Mouse (Mus musculus) adrenal gland, adult 8-10 months (tissue): ENCODE measurements around the gene Pcolce. TPM values are rescaled to one million over a fixed set of nuclear protein-coding genes. Genes with fewer than 3 reads are reported as not detected.
A peak's percentile ranks its signal among the peaks of the same experiment; 100 is the strongest.

Experiments used
- DNase-seq: peaks from one replicate; pipeline ENCODE4 v3.0.0; 2022
- total RNA-seq, 4 experiments: library from RNA; stranded (reverse); gene quantifications; 2 replicates each; pipeline ENCODE4 v1.2.4; 2022

Pcolce gene
- total RNA-seq, 4 experiments from 2014 or later: 1,036 to 1,320 (median 1,219) TPM

DNA sequence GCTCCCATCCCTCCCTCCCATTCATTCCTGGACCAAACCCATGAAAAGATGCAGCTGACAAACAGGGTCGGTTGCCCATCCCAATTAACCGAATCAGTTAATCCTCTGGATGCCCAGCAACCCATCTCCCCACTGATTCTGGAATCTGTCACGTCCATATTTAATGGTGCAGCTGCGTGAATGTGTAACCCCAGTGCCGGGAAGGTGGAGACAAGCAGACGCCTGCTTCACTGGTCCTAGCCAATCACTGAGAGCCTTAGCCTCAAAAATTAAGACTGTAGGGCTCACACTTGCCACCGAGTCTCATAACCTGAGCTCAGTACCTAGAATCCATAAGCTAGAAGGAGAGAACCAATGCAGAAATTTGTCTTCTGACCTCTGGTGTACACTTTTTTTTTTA lies 17.7 kb downstream of the Pcolce start:
- no peak for DNase-seq

DNA sequence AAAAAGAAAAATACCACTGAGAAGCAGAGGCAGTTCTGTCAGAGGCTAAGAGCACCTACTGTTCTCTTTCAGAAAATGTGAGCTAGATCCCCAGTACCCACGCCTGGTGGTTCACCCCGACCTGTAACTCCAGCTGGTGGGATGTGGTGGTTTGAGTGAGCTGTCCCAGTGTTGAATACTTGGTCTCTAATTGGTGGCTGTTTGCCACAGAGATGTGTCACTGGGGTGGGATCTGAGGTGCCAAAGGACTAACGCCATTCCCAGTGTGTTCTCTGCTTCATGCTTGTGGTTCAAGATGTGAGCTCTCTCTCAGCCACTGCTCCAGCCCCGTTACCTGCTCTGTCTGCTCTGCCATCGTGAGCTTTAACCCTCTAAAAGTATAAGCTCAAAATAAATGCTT lies 23.1 kb downstream of the Pcolce start:
- DNase-seq: no peak

DNA sequence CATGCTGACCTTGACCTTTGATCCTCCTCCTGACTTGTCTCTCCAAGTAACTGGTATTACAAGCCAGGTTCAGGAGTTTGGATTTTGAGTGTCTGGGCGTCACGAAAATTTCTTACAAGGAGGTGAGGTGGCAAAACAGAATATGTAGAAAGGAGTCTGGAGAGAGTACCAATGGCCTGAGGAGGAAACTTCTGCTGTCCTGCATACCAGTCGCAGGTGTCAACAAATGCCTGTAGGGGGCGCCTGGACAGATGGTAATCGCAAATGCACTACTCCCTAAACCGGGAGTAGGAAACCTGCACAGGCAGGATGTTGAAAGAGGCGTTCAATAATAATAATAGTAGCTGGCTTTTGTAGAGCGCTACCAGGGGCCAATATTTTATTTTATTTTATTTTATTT lies 28.6 kb downstream of the Pcolce start:
- DNase-seq: peak; percentile 63

DNA sequence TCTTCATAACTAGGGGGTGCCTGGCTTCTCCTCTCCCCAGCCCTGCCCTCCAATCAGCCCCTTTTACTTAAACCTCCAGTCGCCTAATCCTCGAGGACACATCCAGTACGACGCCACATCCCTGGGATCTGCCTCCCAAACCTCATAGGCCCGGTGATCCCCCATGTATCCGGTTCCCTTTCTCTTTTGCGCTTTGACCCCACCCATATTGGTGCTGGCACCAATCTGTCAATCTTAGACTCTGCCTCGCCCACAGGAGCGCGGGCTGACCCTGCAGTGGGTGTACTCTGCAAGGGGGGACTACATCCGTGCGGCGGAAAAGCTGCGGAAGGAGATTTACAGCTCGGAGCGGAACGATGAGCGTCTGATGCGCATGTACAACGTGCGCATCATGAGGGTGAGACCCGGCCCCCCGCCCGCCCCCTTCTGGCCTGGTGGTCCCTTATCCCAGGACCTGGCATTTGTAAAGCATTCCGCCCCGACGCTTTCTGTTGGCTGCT lies 29.9 kb downstream of the Pcolce start:
- DNase-seq: no peak

DNA sequence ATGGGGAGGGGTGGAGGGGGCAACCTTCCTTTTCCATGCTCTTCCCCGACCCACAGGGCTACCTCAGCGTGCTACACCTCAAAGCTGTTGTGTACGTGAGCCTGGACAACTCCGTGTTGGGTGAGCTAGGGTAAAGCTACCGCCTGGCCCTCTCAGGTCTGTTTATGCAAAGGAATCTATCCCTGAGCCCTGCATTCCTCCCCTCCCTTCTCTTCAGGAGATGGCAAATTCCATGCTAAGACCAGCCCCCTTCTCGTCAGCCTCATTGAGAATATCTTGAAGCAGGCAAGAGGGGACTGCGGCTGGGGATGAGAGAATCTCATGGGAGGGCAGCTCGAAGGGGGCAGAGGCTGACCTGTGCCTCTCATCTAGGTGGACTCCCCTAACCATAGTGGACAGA lies 30.9 kb downstream of the Pcolce start:
- DNase-seq: no peak

DNA sequence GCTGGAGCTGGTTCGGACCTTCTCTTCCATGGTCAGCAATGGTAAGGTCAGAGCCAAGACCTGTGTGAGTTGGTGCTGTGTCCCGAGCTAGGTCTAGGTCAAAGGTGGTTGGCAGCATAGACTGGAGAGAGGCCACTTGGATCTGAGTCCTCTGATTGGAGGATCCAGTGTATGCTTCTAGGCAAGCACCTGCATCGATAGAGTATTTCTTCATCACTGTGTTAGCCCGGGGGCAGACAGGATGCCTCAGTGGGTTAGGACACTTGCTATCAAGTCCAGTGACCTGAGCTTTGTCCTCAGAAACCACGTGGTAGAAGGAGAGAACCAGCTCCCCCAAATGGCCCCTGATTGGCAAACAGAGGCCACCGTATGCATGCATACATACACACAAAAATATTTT lies 33.3 kb downstream of the Pcolce start:
- DNase-seq: no peak

DNA sequence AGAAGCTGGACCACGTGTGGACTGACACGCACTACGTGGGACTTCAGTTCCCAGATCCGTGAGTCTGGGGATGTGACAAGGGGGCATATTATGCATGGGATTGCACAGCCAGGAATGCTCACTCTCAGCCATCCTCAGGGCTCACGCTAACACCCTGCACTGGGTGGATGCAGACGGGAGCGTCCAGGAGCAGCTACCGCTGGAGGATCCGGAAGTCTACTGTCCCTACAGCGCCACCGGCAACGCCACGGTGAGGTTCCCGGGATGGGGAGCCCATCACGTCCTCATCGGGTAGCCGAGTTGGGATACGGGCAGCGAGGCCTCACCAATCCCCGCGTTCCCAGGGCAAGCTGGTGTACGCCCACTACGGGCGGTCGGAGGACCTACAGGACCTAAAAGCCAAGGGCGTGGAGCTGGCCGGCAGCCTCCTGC lies 39.1 kb downstream of the Pcolce start:
- DNase-seq: no peak

DNA sequence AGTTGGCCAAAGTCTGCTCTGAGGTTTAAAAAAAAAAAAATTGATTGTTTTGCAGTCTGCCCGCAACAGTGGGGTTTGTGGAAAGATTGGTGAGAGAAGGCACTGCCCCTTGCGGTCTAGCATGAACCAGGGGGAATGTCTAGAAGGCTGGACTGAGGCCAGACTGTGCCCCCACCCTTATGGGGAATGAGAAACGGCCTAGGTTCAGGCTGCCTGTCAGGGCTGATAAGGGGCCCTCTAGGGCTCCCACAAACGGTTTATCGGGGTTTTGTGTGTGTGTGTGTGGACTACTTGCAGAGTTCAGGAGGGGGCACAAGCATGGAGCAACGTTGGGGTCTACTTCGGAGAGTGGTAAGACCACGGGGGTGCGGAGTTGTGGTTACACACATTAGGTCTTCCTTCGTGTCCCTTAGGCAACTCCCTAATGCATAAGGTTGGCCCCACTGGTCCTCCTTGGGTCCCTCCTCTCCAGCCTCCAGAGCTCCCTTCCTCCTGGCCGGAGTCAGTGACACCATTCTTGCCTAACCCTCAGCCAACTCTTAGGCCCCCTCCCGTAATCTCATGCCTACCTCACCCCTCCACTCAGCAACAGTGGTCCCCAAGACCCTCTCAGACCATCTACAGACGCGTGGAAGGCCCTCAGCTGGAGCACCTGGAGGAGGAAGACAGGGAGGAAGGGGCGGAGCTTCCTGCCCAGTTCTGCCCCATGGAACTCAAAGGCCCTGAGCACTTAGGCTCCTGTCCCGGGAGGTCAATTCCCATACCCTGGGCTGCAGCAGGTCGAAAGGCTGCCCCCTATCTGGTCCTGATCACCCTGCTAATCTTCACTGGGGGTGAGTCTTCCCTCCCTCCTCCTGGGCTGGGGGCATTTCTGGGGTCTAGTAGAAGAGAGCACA lies 42.6 kb downstream of the Pcolce start:
- no peak for DNase-seq

DNA sequence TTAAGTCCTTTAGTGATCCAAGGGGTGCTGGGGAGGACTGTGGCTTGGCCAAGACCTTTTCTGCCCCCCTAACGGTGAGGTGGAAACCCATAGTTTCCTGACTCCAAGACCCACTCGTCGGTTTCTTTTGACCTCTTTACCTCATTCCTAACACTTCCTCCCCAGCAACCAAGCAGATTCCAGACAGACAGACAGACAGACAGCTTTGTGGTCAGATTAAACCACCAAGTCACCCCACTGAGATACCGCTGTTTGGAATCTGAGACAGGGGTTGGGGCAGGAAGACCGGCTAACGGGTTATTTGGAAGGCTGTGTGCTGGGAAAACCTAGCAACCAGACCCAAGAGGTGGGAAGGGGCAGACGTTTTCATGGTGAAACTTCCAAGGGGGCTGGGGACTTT lies 43.4 kb downstream of the Pcolce start:
- DNase-seq: no peak

DNA sequence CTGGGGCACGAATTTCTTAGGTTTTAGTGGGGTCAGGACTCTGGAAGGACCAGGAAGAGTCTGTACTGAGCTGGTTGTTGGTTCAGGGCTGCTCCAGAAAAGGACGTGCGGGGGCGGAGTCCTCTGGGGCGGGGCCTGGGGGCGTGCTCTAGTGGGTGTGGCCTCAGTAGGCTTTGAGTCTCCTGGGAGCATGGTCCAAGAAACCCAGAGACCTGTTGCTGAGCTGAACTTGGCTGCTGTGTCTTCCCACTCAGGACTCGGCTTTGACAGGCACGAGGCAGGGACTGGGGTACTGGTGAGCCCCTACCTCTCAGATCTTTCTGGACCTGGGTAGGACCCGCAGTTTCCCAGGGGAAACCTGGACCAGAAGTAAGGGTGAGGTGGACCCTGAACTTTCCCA lies 43.9 kb downstream of the Pcolce start, which contains the start of gene Tfr2:
Gene Tfr2 (plus strand): TSS at position 176 of the 400 bp plus-strand sequence.
- DNase-seq: no peak

DNA sequence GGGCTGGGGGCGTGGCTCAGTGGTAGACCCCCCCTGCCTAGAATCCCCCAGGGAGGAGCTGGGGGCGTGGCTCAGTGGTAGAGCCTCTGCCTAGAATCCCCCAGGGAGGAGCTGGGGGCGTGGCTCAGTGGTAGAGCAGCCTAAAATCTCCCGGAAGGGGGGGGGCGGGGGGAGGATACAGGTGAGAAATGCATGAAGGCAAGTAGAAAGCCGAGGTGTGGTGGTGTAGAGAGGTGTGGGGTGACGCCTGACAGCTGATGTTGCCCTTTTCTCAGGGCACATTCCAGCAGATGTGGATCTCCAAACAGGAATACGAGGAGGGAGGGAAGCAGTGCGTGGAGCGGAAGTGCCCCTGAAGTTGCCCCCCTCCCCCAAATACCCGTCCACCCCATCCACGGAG lies 44.6 kb downstream of the Pcolce start:
- DNase-seq: no peak

DNA sequence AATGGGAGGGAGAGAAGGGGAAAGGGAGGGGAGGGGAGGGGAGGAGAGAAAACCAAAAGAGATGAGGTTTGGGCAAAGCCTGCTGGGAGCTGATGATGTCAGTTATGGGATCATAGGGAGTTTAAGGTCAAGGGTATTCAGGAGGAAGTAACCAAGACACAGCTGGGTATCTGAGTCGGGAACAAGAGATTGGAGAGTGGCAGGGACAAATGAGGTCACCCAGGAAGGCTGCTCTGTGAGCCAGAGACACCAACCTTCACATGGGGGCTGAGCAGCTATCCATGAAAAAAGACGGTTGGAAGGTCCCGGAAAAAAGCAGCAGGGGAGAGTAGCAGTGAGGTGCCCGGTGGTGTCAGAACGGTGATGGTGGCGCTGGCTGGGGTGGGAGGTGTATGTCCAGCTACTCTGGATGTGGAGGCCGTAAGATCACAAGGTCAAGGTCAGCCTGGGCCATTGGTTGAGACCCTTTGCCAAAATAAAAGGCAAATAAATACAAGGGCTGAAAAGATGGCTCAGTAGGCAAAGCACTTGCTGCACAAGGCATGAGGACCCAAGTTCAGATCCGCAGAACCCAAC lies 45.3 kb downstream of the Pcolce start:
- no peak for DNase-seq

DNA sequence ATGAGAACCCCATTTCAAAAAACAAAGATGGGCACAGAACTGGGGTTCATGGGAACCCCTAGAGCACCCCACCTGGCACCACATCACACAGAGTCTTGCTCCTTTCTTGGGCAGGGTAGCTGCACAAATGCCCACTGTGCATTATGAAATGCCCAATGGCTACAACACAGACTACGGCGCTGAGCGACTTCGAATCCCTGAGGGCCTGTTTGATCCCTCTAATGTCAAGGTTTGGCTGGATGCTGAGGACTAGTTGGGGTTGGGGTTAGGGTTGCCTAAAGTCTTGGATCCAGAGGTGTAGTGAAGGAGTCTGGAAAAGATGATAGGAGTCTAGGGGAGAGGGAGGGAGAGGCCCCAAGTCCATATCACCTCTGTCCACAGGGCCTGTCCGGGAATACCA lies 47.2 kb downstream of the Pcolce start:
- DNase-seq: no peak

DNA sequence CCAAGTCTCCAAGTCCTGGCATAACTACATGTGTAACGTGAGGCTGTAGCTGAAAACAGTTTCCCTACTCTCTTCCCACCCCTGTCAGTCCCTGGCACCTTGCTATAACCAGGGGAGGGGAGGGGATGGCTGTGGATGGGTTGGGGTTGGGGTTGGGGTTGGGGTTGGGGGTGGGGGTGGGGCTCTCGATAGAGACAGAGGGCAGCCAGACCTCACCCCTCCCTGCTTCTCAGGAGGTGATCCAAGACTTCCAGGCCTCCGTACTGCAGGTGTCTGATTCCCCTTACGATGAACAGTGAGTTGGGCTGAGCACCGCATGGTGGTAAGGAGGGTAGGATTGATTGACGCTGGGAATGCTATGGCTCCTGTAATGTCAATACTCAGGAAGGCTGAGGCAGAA lies 47.8 kb downstream of the Pcolce start:
- no peak for DNase-seq

DNA sequence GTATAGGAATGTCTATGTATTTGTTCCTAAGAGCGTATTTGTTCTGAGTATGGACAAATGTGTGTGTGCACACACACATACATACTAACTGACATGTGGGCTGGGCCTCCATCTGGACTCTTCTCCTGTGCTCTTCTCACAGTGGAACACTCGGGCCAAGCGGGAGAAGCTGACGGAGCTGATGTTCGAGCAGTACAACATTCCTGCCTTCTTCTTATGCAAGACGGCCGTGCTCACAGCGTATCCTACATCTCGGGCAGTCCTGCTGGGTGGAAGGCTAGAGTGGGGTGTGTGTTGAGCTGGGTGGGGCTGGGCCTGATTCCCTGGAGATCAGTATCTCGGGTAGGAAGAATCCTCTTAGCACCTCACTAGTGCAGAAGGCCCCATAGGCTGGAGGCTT lies 50.6 kb downstream of the Pcolce start:
- no peak for DNase-seq

DNA sequence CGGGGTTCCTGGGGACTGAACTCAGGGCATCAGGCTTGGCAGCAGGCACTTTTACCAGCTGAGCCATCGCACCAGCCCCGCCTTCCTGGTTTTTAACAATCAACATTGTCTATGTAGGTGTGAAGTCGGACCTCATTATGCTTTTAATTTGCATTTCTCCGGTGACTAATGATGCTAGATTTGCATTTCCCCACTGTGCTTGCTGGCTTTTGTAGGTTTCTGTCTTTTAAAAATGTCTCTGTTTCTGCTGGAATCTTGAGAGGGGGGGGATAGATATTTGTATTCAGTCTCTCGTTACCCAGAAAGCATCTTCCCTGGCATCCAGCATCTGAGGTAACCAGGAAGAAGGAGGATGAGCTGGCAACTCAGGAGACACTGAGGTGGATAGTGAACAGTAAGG lies 52.0 kb downstream of the Pcolce start:
- DNase-seq: no peak

Other genes with a start within 250 kb of the Pcolce start
- not detected for gene Zan, start 136.7 kb downstream of the Pcolce start, total RNA-seq
- gene Pop7, start 111.3 kb downstream of the Pcolce start, total RNA-seq: 10 to 100 TPM; 24.4 to 31.1 (median 27.4) TPM
- gene Gigyf1, start 95.2 kb downstream of the Pcolce start, total RNA-seq: 10 to 100 TPM; 38.5 to 67.8 (median 56.6) TPM
- gene Epo, start 80.5 kb downstream of the Pcolce start, total RNA-seq: not detected
- gene Gnb2, start 80.3 kb downstream of the Pcolce start, total RNA-seq: 100 to 1,000 TPM; 569 to 665 (median 622) TPM
- 1 to 10 TPM; 4.4 to 9.1 (median 6.3) TPM for gene Actl6b, start 60.3 kb downstream of the Pcolce start, total RNA-seq
- gene Tfr2, start 43.9 kb downstream of the Pcolce start, total RNA-seq: 1 to 10 TPM in 2 of 4 experiments, under 1 TPM in 2; 0.96 to 1.8 (median 1.1) TPM
- 10 to 100 TPM; 42.2 to 65.0 (median 52.4) TPM for gene Mospd3, start 12.7 kb downstream of the Pcolce start, total RNA-seq
- gene Fbxo24, start 15.2 kb upstream of the Pcolce start, total RNA-seq: 1 to 10 TPM in 3 of 4 experiments, under 1 TPM in 1; 0.90 to 5.5 (median 3.0) TPM
- 10 to 100 TPM; 25.1 to 35.9 (median 31.4) TPM for gene Lrch4, start 15.3 kb upstream of the Pcolce start, total RNA-seq
- 10 to 100 TPM in 3 of 4 experiments, 1 to 10 TPM in 1; 8.2 to 24.1 (median 14.7) TPM for gene Gm20605, start 15.4 kb upstream of the Pcolce start, total RNA-seq
- gene Sap25, start 27.6 kb upstream of the Pcolce start, total RNA-seq: 10 to 100 TPM in 2 of 4 experiments, 1 to 10 TPM in 2; 2.1 to 14.1 (median 7.4) TPM
- gene Irs3, start 31.9 kb upstream of the Pcolce start, total RNA-seq: 1 to 10 TPM; 2.6 to 7.5 (median 4.6) TPM
- 10 to 100 TPM; 27.9 to 55.0 (median 41.4) TPM for gene Agfg2, start 70.9 kb upstream of the Pcolce start, total RNA-seq
- gene Nyap1, start 127.8 kb upstream of the Pcolce start, total RNA-seq: 10 to 100 TPM in 1 of 4 experiments, 1 to 10 TPM in 3; 4.4 to 10.2 (median 7.1) TPM
- 100 to 1,000 TPM in 2 of 4 experiments, 10 to 100 TPM in 2; 73.9 to 110 (median 94.0) TPM for gene Tsc22d4, start 131.9 kb upstream of the Pcolce start, total RNA-seq
- 10 to 100 TPM; 21.2 to 35.5 (median 27.0) TPM for gene Ppp1r35, start 165.1 kb upstream of the Pcolce start, total RNA-seq
- gene Mepce, start 173.9 kb upstream of the Pcolce start, total RNA-seq: 10 to 100 TPM; 53.8 to 66.8 (median 56.1) TPM
- gene Zcwpw1, start 174.0 kb upstream of the Pcolce start, total RNA-seq: 1 to 10 TPM; 1.4 to 4.4 (median 2.8) TPM
- 1 to 10 TPM; 1.8 to 5.8 (median 4.1) TPM for gene Pilra, start 222.5 kb upstream of the Pcolce start, total RNA-seq
- gene Pilrb1, start 244.3 kb upstream of the Pcolce start, total RNA-seq: 1 to 10 TPM; 1.2 to 3.7 (median 1.9) TPM